Mouse (Mus musculus): ENCODE results near the gene Ergic1.
A peak's percentile ranks its signal among the peaks of the same experiment; 100 is the strongest.

DNA sequence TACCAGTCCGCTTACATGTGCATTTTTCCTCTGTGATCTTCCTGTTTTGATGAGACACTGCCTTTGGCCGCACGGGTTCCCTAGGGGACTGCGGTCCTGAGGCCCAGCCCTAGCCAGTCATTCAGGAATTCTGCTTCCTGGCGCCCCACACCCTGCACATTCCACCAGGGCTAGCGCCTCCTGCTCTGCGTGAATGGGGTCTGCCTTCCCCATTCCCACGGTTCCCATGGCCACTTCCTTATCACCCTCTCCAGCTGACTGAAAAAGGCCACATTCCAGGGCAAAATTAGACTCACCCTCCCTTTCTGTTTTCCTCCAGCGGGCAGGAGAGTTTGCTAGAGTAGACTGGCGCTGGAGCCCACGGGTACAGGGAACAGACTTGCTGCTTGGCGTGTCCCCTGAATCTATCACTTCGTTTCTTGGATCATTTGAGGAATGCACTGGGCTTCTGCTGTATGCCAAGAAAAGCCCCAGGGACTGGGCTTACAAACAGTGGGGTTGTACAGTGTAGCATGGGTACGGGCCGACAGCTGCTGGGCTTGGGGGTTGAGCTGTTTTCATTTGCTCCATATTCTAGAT, 23.4 kb downstream of the Ergic1 start:
- TF ChIP-seq CTCF (IDR thresholded peaks at IDR 0.05; ENCODE audit: low read depth) (peak; percentile 1; the same call in 1 of the 2 replicates), EP300 (IDR thresholded peaks at IDR 0.05; ENCODE audit: low read depth) (peak; percentile 55; the same call in 1 of the 2 replicates)
